Mouse (Mus musculus) ES-Bruce4 (cell line): ENCODE measurements at regions not wholly inside any gene's neighbourhood (a gene's known extent, or its start where the extent isn't known, plus 50 kb on each side); places are given as distances from the start of the nearest gene placed in this dataset.

Source experiments
- H3K27ac ChIP-seq: 2 replicates; pipeline ENCODE4 v1.5.1; 2012; ENCODE audit warnings: low read length, inconsistent platforms; ENCODE audit not compliant: insufficient read depth
- H3K27me3 ChIP-seq: 2 replicates; pipeline ENCODE4 v1.6.1; 2012; ENCODE audit warnings: mild to moderate bottlenecking, low read length, inconsistent platforms; ENCODE audit not compliant: control insufficient read depth, poor library complexity, insufficient read depth, severe bottlenecking
- H3K36me3 ChIP-seq: 2 replicates; pipeline ENCODE4 v1.6.1; 2012; ENCODE audit warnings: inconsistent platforms, mild to moderate bottlenecking, low read length, moderate library complexity; ENCODE audit not compliant: control insufficient read depth, poor library complexity, insufficient read depth, severe bottlenecking
- H3K4me1 ChIP-seq: one replicate; pipeline ENCODE4 v1.8.1; 2011; ENCODE audit warnings: low read length; ENCODE audit not compliant: control insufficient read depth, insufficient read depth
- H3K4me3 ChIP-seq: 2 replicates; pipeline ENCODE4 v1.5.1; 2011; ENCODE audit warnings: low read depth, mild to moderate bottlenecking, low read length
- H3K9ac ChIP-seq: 2 replicates; pipeline ENCODE4 v1.6.1; 2012; ENCODE audit warnings: low read depth, mild to moderate bottlenecking, inconsistent platforms; ENCODE audit not compliant: poor library complexity, severe bottlenecking
- H3K9me3 ChIP-seq: replicated peaks from 2 replicates; pipeline ENCODE4 v1.6.1; 2012; ENCODE audit warnings: mild to moderate bottlenecking, low read length, inconsistent platforms; ENCODE audit not compliant: control insufficient read depth, poor library complexity, insufficient read depth, severe bottlenecking
- CTCF ChIP-seq: IDR thresholded peaks from one replicate; pipeline ENCODE4 v1.8.1; 2011; ENCODE audit warnings: low read depth, low read length
- EP300 ChIP-seq: IDR thresholded peaks from 2 replicates; pipeline ENCODE4 v1.6.1; 2011; ENCODE audit warnings: low read depth, low read length; ENCODE audit not compliant: insufficient read depth
- POLR2A ChIP-seq: IDR thresholded peaks from one replicate; pipeline ENCODE4 v1.8.1; 2011; ENCODE audit warnings: low read length; ENCODE audit not compliant: insufficient read depth

DNA sequence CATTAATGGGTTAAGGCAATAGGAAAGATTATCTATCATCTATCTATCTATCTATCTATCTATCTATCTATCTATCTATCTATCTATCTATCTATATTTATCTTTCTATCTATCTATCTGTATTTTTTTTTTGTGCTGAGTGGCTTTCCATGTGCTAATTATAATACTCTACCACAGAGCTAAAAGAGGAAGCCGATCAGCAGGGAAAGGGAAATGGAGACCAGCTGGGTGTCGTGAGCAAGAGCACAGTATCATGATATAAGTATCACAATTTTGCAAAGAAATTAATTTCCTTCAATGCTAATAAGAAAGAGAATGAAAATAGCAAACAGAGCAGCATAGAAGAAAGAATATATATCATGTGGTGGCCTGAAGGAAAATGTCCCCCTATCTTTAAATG lies 69.6 kb downstream of the Cldn1 start:
- Histone ChIP-seq H3K4me1 (no peaks in the 10 kb centered on the region), H3K27ac (no peak overlapping the region), H3K9ac (no peak overlapping the region), H3K27me3 (no peaks in the 10 kb centered on the region), H3K36me3 (no peaks in the 10 kb centered on the region), H3K9me3 (no peaks in the 10 kb centered on the region), H3K4me3 (no peak overlapping the region)
- no peak for TF ChIP-seq EP300
- TF ChIP-seq CTCF = no peak
- no peak for TF ChIP-seq POLR2A

- H3K36me3 ChIP-seq = no peaks in the 10 kb centered on the region
- H3K9ac ChIP-seq = no peak overlapping the region
- H3K4me3 ChIP-seq = no peak overlapping the region
- no peaks in the 10 kb centered on the region for H3K4me1 ChIP-seq
- no peaks in the 10 kb centered on the region for H3K27me3 ChIP-seq
- TF ChIP-seq EP300 (no peak), CTCF (no peak), POLR2A (no peak)
- H3K9me3 ChIP-seq = no peaks in the 10 kb centered on the region
- no peak overlapping the region for H3K27ac ChIP-seq
These were observed 79.9 kb downstream of the Cldn1 start for GRCm38 (mm10) chr16:26291692-26292091.

GRCm38 (mm10) chr16:26285627-26286026 lies 86.0 kb downstream of the Cldn1 start:
- Histone ChIP-seq H3K27ac (no peak overlapping the region), H3K27me3 (no peaks in the 10 kb centered on the region), H3K36me3 (no peaks in the 10 kb centered on the region), H3K9ac (no peak overlapping the region), H3K4me1 (no peaks in the 10 kb centered on the region), H3K9me3 (no peaks in the 10 kb centered on the region), H3K4me3 (no peak overlapping the region)
- TF ChIP-seq POLR2A (no peak), EP300 (no peak), CTCF (no peak)

DNA sequence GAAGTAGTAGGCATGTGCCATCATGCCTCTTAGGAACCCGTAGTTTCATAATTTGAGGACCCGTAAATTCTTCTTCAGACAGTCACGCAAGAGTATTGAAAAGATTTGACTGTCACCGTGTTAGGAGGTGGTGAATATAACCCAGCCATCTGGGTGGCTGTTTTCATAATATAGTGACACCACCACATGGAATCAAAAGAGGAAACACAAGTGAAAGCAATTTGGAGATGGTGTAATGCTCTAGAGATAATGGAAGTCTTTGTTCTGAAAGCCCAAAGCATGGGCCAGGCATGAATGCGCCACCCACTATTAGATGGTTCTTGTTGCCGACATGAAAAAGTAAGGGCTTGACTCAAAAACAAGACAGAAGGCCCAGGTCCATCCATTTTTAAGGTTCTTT lies 86.9 kb downstream of the Cldn1 start:
- TF ChIP-seq CTCF = no peak
- TF ChIP-seq POLR2A = no peak
- TF ChIP-seq EP300 = no peak
- H3K4me1 ChIP-seq = no peaks in the 10 kb centered on the region

GRCm38 (mm10) chr16:26282418-26282817 lies 89.2 kb downstream of the Cldn1 start:
- Histone ChIP-seq H3K27me3 (no peaks in the 10 kb centered on the region), H3K4me1 (no peaks in the 10 kb centered on the region), H3K9me3 (no peaks in the 10 kb centered on the region), H3K4me3 (no peak overlapping the region), H3K36me3 (no peaks in the 10 kb centered on the region), H3K9ac (no peak overlapping the region), H3K27ac (no peak overlapping the region)
- TF ChIP-seq POLR2A (no peak), EP300 (no peak), CTCF (no peak)

More for the DNA sequence above, 86.9 kb downstream of the Cldn1 start:
- Histone ChIP-seq H3K27me3 (no peaks in the 10 kb centered on the region), H3K9me3 (no peaks in the 10 kb centered on the region), H3K36me3 (no peaks in the 10 kb centered on the region), H3K9ac (no peak overlapping the region), H3K4me3 (no peak overlapping the region), H3K27ac (no peak overlapping the region)

- Histone ChIP-seq H3K9me3 (no peaks in the 10 kb centered on the region), H3K27ac (no peak overlapping the region), H3K27me3 (no peaks in the 10 kb centered on the region), H3K36me3 (no peaks in the 10 kb centered on the region), H3K9ac (no peak overlapping the region), H3K4me1 (no peaks in the 10 kb centered on the region), H3K4me3 (no peak overlapping the region)
- TF ChIP-seq CTCF = no peak
- no peak for TF ChIP-seq POLR2A
- TF ChIP-seq EP300 = no peak
These were observed 90.1 kb downstream of the Cldn1 start for GRCm38 (mm10) chr16:26281496-26281895.
